Mouse (Mus musculus): ENCODE results near the gene Csrp3.

Gene Csrp3

GRCm38 (mm10) chr7:48847820-48848650, at the start of gene Csrp3:
TSS of gene Csrp3 (minus strand) at chr7:48848033.
- no peak for DNase-seq

GRCm38 (mm10) chr7:48896051-48896450, 48.2 kb upstream of the Csrp3 start:
- DNase-seq: no peak

GRCm38 (mm10) chr7:48895475-48895874, 47.6 kb upstream of the Csrp3 start:
- no peak for DNase-seq

- no peak for DNase-seq
Observed at GRCm38 (mm10) chr7:48894763-48895162, 46.9 kb upstream of the Csrp3 start.

GRCm38 (mm10) chr7:48894152-48894551, 46.3 kb upstream of the Csrp3 start:
- DNase-seq: peak; percentile 77

- no peak for DNase-seq
Observed at GRCm38 (mm10) chr7:48893093-48893492, 45.3 kb upstream of the Csrp3 start.

- no peak for DNase-seq
Observed at GRCm38 (mm10) chr7:48891029-48891428, 43.2 kb upstream of the Csrp3 start.

- DNase-seq: no peak
Observed at GRCm38 (mm10) chr7:48888751-48889150, 40.9 kb upstream of the Csrp3 start.

GRCm38 (mm10) chr7:48887973-48888372, 40.1 kb upstream of the Csrp3 start:
- no peak for DNase-seq

GRCm38 (mm10) chr7:48884266-48884611, 36.4 kb upstream of the Csrp3 start:
- DNase-seq: no peak

GRCm38 (mm10) chr7:48883525-48884265, 35.9 kb upstream of the Csrp3 start:
- DNase-seq: no peak

- DNase-seq: no peak
Observed at GRCm38 (mm10) chr7:48881971-48882609, 34.3 kb upstream of the Csrp3 start.

- peak; percentile 66 for DNase-seq
Observed at GRCm38 (mm10) chr7:48881486-48881885, 33.7 kb upstream of the Csrp3 start, which contains the start of gene E2f8. TSS of gene E2f8 (minus strand) at chr7:48881596.

- peak; percentile 97 for DNase-seq
Observed at GRCm38 (mm10) chr7:48880591-48881481, 33.0 kb upstream of the Csrp3 start.

- no peak for DNase-seq
Observed at GRCm38 (mm10) chr7:48879574-48879973, 31.7 kb upstream of the Csrp3 start.

- no peak for DNase-seq
Observed at GRCm38 (mm10) chr7:48877786-48878390, 30.1 kb upstream of the Csrp3 start.

GRCm38 (mm10) chr7:48876526-48876925, 28.7 kb upstream of the Csrp3 start:
- DNase-seq: no peak

GRCm38 (mm10) chr7:48875096-48875495, 27.3 kb upstream of the Csrp3 start:
- DNase-seq: no peak

GRCm38 (mm10) chr7:48871292-48871691, 23.5 kb upstream of the Csrp3 start:
- no peak for DNase-seq

GRCm38 (mm10) chr7:48870579-48871180, 22.8 kb upstream of the Csrp3 start:
- no peak for DNase-seq

- no peak for DNase-seq
Observed at GRCm38 (mm10) chr7:48870144-48870543, 22.3 kb upstream of the Csrp3 start.

- DNase-seq: no peak
Observed at GRCm38 (mm10) chr7:48867576-48867975, 19.7 kb upstream of the Csrp3 start.
